Mouse (Mus musculus): ENCODE data around the gene Nkd2. TPM values are rescaled to one million over a fixed set of nuclear protein-coding genes. Genes with fewer than 3 reads are reported as not detected.
A peak's percentile ranks its signal among the peaks of the same experiment; 100 is the strongest.

Gene Nkd2
- polyA plus RNA-seq, 1 experiment from 2014 or later: 4.3 TPM

- Histone ChIP-seq H3K9me3 (no peaks in the 10 kb centered on the region), H3K36me3 (no peaks in the 10 kb centered on the region), H3K4me1 (peaks cover 20% of the 10 kb centered on the region), H3K4me3 (no peak overlapping the region), H3K9ac (no peak overlapping the region), H3K27me3 (no peaks in the 10 kb centered on the region), H3K4me2 (no peak overlapping the region), H3K27ac (no peak overlapping the region)
- 79% methylated on average over 11 of the region's 11 CpGs for WGBS
- ATAC-seq (ENCODE audit: borderline replicate concordance, extremely low read depth, low FRiP score, low TSS enrichment): no peak
Observed at GRCm38 (mm10) chr13:73839137-73839548, 8.3 kb downstream of the Nkd2 start.

- no peaks in the 10 kb centered on the region for H3K9me3 ChIP-seq
- no peak overlapping the region for H3K9ac ChIP-seq
- 58% methylated on average over 8 of the region's 8 CpGs for WGBS
- H3K4me3 ChIP-seq: no peak overlapping the region
- H3K27me3 ChIP-seq: no peaks in the 10 kb centered on the region
- no peak for ATAC-seq (ENCODE audit: borderline replicate concordance, extremely low read depth, low FRiP score, low TSS enrichment)
- no peak overlapping the region for H3K4me2 ChIP-seq
- peaks cover 20% of the 10 kb centered on the region for H3K4me1 ChIP-seq
- no peak overlapping the region for H3K27ac ChIP-seq
- H3K36me3 ChIP-seq: no peaks in the 10 kb centered on the region
Observed at GRCm38 (mm10) chr13:73837708-73838107, 9.7 kb downstream of the Nkd2 start.

- H3K9ac ChIP-seq: no peak overlapping the region
- no peak overlapping the region for H3K4me3 ChIP-seq
- H3K36me3 ChIP-seq: no peaks in the 10 kb centered on the region
- peaks cover 20% of the 10 kb centered on the region for H3K4me1 ChIP-seq
- no peak overlapping the region for H3K27ac ChIP-seq
- H3K4me2 ChIP-seq: no peak overlapping the region
- H3K9me3 ChIP-seq: no peaks in the 10 kb centered on the region
- no peak for ATAC-seq (ENCODE audit: borderline replicate concordance, extremely low read depth, low FRiP score, low TSS enrichment)
- 53% methylated on average over 6 of the region's 6 CpGs for WGBS
- H3K27me3 ChIP-seq: no peaks in the 10 kb centered on the region
Observed at GRCm38 (mm10) chr13:73836491-73836890, 10.9 kb downstream of the Nkd2 start.

GRCm38 (mm10) chr13:73835791-73836190 lies 11.6 kb downstream of the Nkd2 start:
- H3K27ac ChIP-seq: peak overlapping the region; percentile 49; the same call in 1 of the 2 replicates
- no peaks in the 10 kb centered on the region for H3K36me3 ChIP-seq
- peak; percentile 15; the same call in 1 of the 2 replicates for ATAC-seq (ENCODE audit: borderline replicate concordance, extremely low read depth, low FRiP score, low TSS enrichment)

GRCm38 (mm10) chr13:73833809-73834208 lies 13.6 kb downstream of the Nkd2 start:
- Histone ChIP-seq H3K27me3 (no peaks in the 10 kb centered on the region), H3K27ac (no peak overlapping the region), H3K4me2 (no peak overlapping the region), H3K36me3 (no peaks in the 10 kb centered on the region), H3K9ac (no peak overlapping the region), H3K4me3 (no peak overlapping the region), H3K9me3 (no peaks in the 10 kb centered on the region), H3K4me1 (peaks cover 20% of the 10 kb centered on the region)
- no peak for ATAC-seq (ENCODE audit: borderline replicate concordance, extremely low read depth, low FRiP score, low TSS enrichment)
- 52% methylated on average over 12 of the region's 12 CpGs for WGBS

More at GRCm38 (mm10) chr13:73835791-73836190, 11.6 kb downstream of the Nkd2 start:
- no peaks in the 10 kb centered on the region for H3K9me3 ChIP-seq
- WGBS: 26% methylated on average over 4 of the region's 4 CpGs
- H3K4me3 ChIP-seq: no peak overlapping the region
- H3K9ac ChIP-seq: no peak overlapping the region
- H3K27me3 ChIP-seq: no peaks in the 10 kb centered on the region
- H3K4me1 ChIP-seq: peaks cover 20% of the 10 kb centered on the region
- no peak overlapping the region for H3K4me2 ChIP-seq

GRCm38 (mm10) chr13:73831486-73831885 lies 15.9 kb downstream of the Nkd2 start:
- H3K27me3 ChIP-seq: no peaks in the 10 kb centered on the region
- H3K4me2 ChIP-seq: no peak overlapping the region
- 0% methylated on average over 2 of the region's 2 CpGs for WGBS
- ATAC-seq (ENCODE audit: borderline replicate concordance, extremely low read depth, low FRiP score, low TSS enrichment): no peak
- H3K9me3 ChIP-seq: no peaks in the 10 kb centered on the region
- H3K9ac ChIP-seq: no peak overlapping the region
- H3K27ac ChIP-seq: no peak overlapping the region
- no peak overlapping the region for H3K4me3 ChIP-seq
- peaks cover 12% of the 10 kb centered on the region for H3K4me1 ChIP-seq
- H3K36me3 ChIP-seq: no peaks in the 10 kb centered on the region

- no peak for ATAC-seq (ENCODE audit: borderline replicate concordance, extremely low read depth, low FRiP score, low TSS enrichment)
- Histone ChIP-seq H3K4me3 (no peak overlapping the region), H3K27ac (no peak overlapping the region), H3K27me3 (no peaks in the 10 kb centered on the region), H3K9me3 (no peaks in the 10 kb centered on the region), H3K4me1 (no peaks in the 10 kb centered on the region), H3K9ac (no peak overlapping the region), H3K4me2 (no peak overlapping the region), H3K36me3 (no peaks in the 10 kb centered on the region)
- 57% methylated on average over 8 of the region's 8 CpGs for WGBS
Observed at GRCm38 (mm10) chr13:73827243-73827642, 20.2 kb downstream of the Nkd2 start.

- no peak overlapping the region for H3K4me2 ChIP-seq
- no peak overlapping the region for H3K9ac ChIP-seq
- H3K36me3 ChIP-seq: no peaks in the 10 kb centered on the region
- ATAC-seq (ENCODE audit: borderline replicate concordance, extremely low read depth, low FRiP score, low TSS enrichment): no peak
- no peak overlapping the region for H3K27ac ChIP-seq
- H3K9me3 ChIP-seq: no peaks in the 10 kb centered on the region
- WGBS: 55% methylated on average over 6 of the region's 6 CpGs
- H3K4me1 ChIP-seq: no peaks in the 10 kb centered on the region
- H3K4me3 ChIP-seq: no peak overlapping the region
- no peaks in the 10 kb centered on the region for H3K27me3 ChIP-seq
Observed at GRCm38 (mm10) chr13:73823711-73824110, 23.7 kb downstream of the Nkd2 start.

GRCm38 (mm10) chr13:73822187-73822800 lies 25.1 kb downstream of the Nkd2 start:
- H3K4me3 ChIP-seq: no peak overlapping the region
- H3K27me3 ChIP-seq: no peaks in the 10 kb centered on the region
- no peak for ATAC-seq (ENCODE audit: borderline replicate concordance, extremely low read depth, low FRiP score, low TSS enrichment)
- H3K36me3 ChIP-seq: no peaks in the 10 kb centered on the region
- no peak overlapping the region for H3K27ac ChIP-seq
- H3K9ac ChIP-seq: no peak overlapping the region
- H3K9me3 ChIP-seq: no peaks in the 10 kb centered on the region
- H3K4me1 ChIP-seq: no peaks in the 10 kb centered on the region
- no peak overlapping the region for H3K4me2 ChIP-seq
- 62% methylated on average over 4 of the region's 4 CpGs for WGBS

GRCm38 (mm10) chr13:73821251-73821650 lies 26.2 kb downstream of the Nkd2 start:
- Histone ChIP-seq H3K36me3 (no peaks in the 10 kb centered on the region), H3K9ac (no peak overlapping the region), H3K27ac (no peak overlapping the region), H3K9me3 (no peaks in the 10 kb centered on the region), H3K4me3 (no peak overlapping the region), H3K27me3 (no peaks in the 10 kb centered on the region), H3K4me1 (no peaks in the 10 kb centered on the region), H3K4me2 (no peak overlapping the region)
- ATAC-seq (ENCODE audit: borderline replicate concordance, extremely low read depth, low FRiP score, low TSS enrichment): no peak
- 77% methylated on average over 7 of the region's 7 CpGs for WGBS

GRCm38 (mm10) chr13:73818921-73819320 lies 28.5 kb downstream of the Nkd2 start:
- no peaks in the 10 kb centered on the region for H3K9me3 ChIP-seq
- WGBS: 60% methylated on average over 3 of the region's 3 CpGs
- H3K4me3 ChIP-seq: no peak overlapping the region
- no peak for ATAC-seq (ENCODE audit: borderline replicate concordance, extremely low read depth, low FRiP score, low TSS enrichment)
- H3K9ac ChIP-seq: no peak overlapping the region
- H3K27me3 ChIP-seq: no peaks in the 10 kb centered on the region
- H3K27ac ChIP-seq: no peak overlapping the region
- 0 out of 2 replicates have a peak, but pooled peaks cover 5% of the 10 kb centered on the region for H3K36me3 ChIP-seq
- no peak overlapping the region for H3K4me2 ChIP-seq
- no peaks in the 10 kb centered on the region for H3K4me1 ChIP-seq

- Histone ChIP-seq H3K4me1 (no peaks in the 10 kb centered on the region), H3K4me2 (no peak overlapping the region), H3K27me3 (no peaks in the 10 kb centered on the region), H3K36me3 (0 out of 2 replicates have a peak, but pooled peaks cover 5% of the 10 kb centered on the region), H3K9ac (no peak overlapping the region), H3K4me3 (no peak overlapping the region), H3K27ac (no peak overlapping the region), H3K9me3 (no peaks in the 10 kb centered on the region)
- WGBS: 73% methylated on average over 6 of the region's 6 CpGs
- ATAC-seq (ENCODE audit: borderline replicate concordance, extremely low read depth, low FRiP score, low TSS enrichment): no peak
Observed at GRCm38 (mm10) chr13:73816338-73816737, 31.1 kb downstream of the Nkd2 start.

GRCm38 (mm10) chr13:73814181-73814580 lies 33.2 kb downstream of the Nkd2 start:
- 88% methylated on average over 7 of the region's 7 CpGs for WGBS
- Histone ChIP-seq H3K27me3 (no peaks in the 10 kb centered on the region), H3K4me3 (no peak overlapping the region), H3K27ac (no peak overlapping the region), H3K4me1 (no peaks in the 10 kb centered on the region), H3K4me2 (no peak overlapping the region), H3K36me3 (peaks cover 17% of the 10 kb centered on the region; the same call in 1 of the 2 replicates), H3K9me3 (no peaks in the 10 kb centered on the region), H3K9ac (no peak overlapping the region)
- no peak for ATAC-seq (ENCODE audit: borderline replicate concordance, extremely low read depth, low FRiP score, low TSS enrichment)
